Mouse (Mus musculus) heart, adult 2 months (tissue): ENCODE results near the gene AY761184. TPM values are rescaled to one million over a fixed set of nuclear protein-coding genes. Genes with fewer than 3 reads are reported as not detected.
"Not testable (repeated sequence)": the region's sequence is repeated elsewhere in the genome, so short reads cannot be mapped to it uniquely, and the experiment has no call there.

Experiments
- DNase-seq, 2 experiments: peaks; one replicate each; pipeline ENCODE4 v3.0.0; 2021
- H3K27ac ChIP-seq: fragments of 200-600 bp; 2 replicates; pipeline ENCODE4 v1.8.1; 2022
- H3K27me3 ChIP-seq: fragments of 200-500 bp; 2 replicates; pipeline ENCODE4 v1.6.1; 2012; ENCODE audit warnings: mild to moderate bottlenecking, low read length, inconsistent platforms, mixed read lengths; ENCODE audit not compliant: control insufficient read depth, insufficient read depth
- H3K36me3 ChIP-seq: fragments of 200-500 bp; 2 replicates; pipeline ENCODE4 v1.6.1; 2012; ENCODE audit warnings: low read length, inconsistent platforms; ENCODE audit not compliant: control insufficient read depth, insufficient read depth
- H3K4me1 ChIP-seq: fragments of 200-500 bp; 2 replicates; pipeline ENCODE4 v1.6.1; 2011; ENCODE audit warnings: low read length; ENCODE audit not compliant: control insufficient read depth, insufficient read depth
- H3K4me3 ChIP-seq: fragments of 200-600 bp; 2 replicates; pipeline ENCODE4 v1.8.1; 2022
- H3K79me2 ChIP-seq: fragments of 200-500 bp; replicated peaks from 2 replicates; pipeline ENCODE4 v1.6.1; 2012; ENCODE audit warnings: mild to moderate bottlenecking, inconsistent platforms, low read length, moderate library complexity, mixed read lengths; ENCODE audit not compliant: control insufficient read depth, insufficient read depth
- H3K9ac ChIP-seq: fragments of 200-500 bp; 2 replicates; pipeline ENCODE4 v1.6.1; 2012; ENCODE audit warnings: low read depth, mild to moderate bottlenecking, control low read depth, inconsistent platforms, low read length, mixed read lengths
- WGBS: fragments of 180-500 bp; shearing (Covaris S2); methylation state at CpG from one replicate; pipeline ENCODE4 v1.1.7; 2018; 5-methylcytosine and 5-hydroxymethylcytosine counted together
- intact Hi-C: fragments of 180-260 bp; cut with DNase I; formaldehyde crosslinking; loops from one replicate; pipeline ENCODE4 v1.15.1; 2025
- long read RNA-seq: library from polyadenylated mRNA; stranded (forward); transcript quantifications from one replicate; pipeline ENCODE4 v2.0.0, GENCODE M21; 2021
- polyA plus RNA-seq: library from polyadenylated mRNA; depleted of rRNA; stranded (reverse); fragments of >200 nt; gene quantifications from 2 replicates; pipeline ENCODE4 v1.2.3, GENCODE M21; 2012; rRNA removed
- total RNA-seq, 2 experiments: library from RNA; stranded (reverse); gene quantifications; 2 replicates each; pipeline ENCODE4 v1.2.3; 2021

Gene AY761184
- total RNA-seq (not detected), polyA plus RNA-seq (not detected in 2 replicates)
- long read RNA-seq = 0 reads

DNA sequence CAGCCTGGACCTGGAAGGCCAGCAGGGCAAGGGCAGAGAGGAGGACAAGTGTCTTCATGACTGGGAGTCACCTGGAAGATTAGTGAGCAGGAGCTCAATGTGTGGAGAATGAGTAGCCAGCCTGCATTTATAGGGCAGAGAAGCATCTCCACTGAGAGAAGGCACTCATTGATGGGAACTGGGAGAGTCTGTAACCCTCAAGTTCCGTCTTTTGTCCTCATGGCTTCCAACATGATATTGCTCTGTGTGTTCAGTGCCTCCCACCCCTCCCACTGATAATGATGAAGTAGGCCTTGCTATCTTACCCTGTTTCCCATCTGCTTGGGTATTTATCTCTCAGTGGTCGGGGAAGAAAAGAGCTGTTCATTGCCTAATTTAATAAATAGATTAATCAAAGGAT, at the start of gene AY761184:
AY761184 (minus strand) TSS at position 101 of the 400 bp plus-strand sequence.
- 60% methylated on average over 2 of the region's 2 CpGs for WGBS
- H3K36me3 ChIP-seq, H3K9ac ChIP-seq, H3K4me3 ChIP-seq, H3K27me3 ChIP-seq, H3K27ac ChIP-seq, H3K79me2 ChIP-seq, intact Hi-C loops, DNase-seq, H3K4me1 ChIP-seq: not testable (repeated sequence)

DNA sequence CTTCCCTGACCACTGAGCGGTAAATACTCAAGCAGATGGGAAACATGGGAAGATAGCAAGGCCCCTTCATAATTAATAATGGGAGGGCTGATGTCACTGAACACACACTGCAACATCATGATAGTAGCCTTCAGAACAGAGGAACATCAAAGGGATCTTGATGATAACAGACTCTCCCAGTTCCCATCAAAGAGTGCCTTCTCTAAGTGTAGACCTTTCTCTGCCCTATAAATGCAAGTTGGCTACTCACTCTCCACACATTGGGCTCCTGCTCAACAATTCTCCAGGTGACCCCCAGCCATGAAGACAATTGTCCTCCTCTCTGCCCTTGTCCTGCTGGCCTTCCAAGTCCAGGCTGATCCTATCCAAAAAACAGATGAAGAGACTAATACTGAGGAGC, 37.9 kb downstream of the AY761184 start, which contains the start of gene Defa34:
Defa34 (plus strand) TSS at position 301 of the 400 bp plus-strand sequence.
- H3K9ac ChIP-seq, H3K4me1 ChIP-seq, H3K27ac ChIP-seq, H3K27me3 ChIP-seq, intact Hi-C loops, H3K79me2 ChIP-seq, H3K36me3 ChIP-seq, DNase-seq, H3K4me3 ChIP-seq: not testable (repeated sequence)
- 75% methylated on average over 1 of the region's 1 CpGs for WGBS

DNA sequence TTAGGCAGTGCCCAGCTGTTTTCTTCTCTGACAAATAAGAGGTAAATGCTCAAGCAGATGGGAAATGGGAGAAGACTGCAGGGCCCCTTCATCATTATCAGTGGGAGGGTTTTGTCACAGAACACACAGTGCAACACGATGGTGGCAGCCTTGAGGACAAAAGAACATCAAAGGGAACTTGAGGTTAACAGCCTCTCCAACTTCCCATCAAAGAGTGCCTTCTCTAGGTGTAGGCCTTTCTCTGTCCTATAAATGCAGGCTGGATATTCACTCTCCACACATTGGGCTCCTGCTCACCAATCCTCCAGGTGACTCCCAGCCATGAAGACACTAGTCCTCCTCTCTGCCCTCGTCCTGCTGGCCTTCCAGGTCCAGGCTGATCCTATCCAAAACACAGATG, 48.0 kb downstream of the AY761184 start, which contains the start of gene Defa17:
Defa17 (plus strand) TSS at position 301 of the 400 bp plus-strand sequence.
- H3K9ac ChIP-seq, intact Hi-C loops, H3K4me3 ChIP-seq, DNase-seq, H3K4me1 ChIP-seq, H3K36me3 ChIP-seq, H3K79me2 ChIP-seq, H3K27ac ChIP-seq, H3K27me3 ChIP-seq: not testable (repeated sequence)
- WGBS = 100% methylated on average over 1 of the region's 2 CpGs

Other genes with a start within 250 kb of the AY761184 start
- not detected for gene Gm7849, start 247.1 kb downstream of the AY761184 start, total RNA-seq
- gene Gm7849, start 247.1 kb downstream of the AY761184 start, polyA plus RNA-seq = not detected in 2 replicates
- gene Defa20, start 194.4 kb downstream of the AY761184 start, total RNA-seq = not detected
- gene Defa20, start 194.4 kb downstream of the AY761184 start, polyA plus RNA-seq = not detected in 2 replicates
- gene Defa32, start 174.6 kb downstream of the AY761184 start, total RNA-seq = not detected
- not detected in 2 replicates for gene Defa32, start 174.6 kb downstream of the AY761184 start, polyA plus RNA-seq
- not detected for gene Defa37, start 138.3 kb downstream of the AY761184 start, total RNA-seq
- not detected in 2 replicates for gene Defa37, start 138.3 kb downstream of the AY761184 start, polyA plus RNA-seq
- gene Defa28, start 120.6 kb downstream of the AY761184 start, total RNA-seq = not detected
- not detected in 2 replicates for gene Defa28, start 120.6 kb downstream of the AY761184 start, polyA plus RNA-seq
- not detected for gene Gm7861, start 109.1 kb downstream of the AY761184 start, total RNA-seq
- gene Gm7861, start 109.1 kb downstream of the AY761184 start, polyA plus RNA-seq = 0.57 TPM in 1 of 2 replicates, not detected in the other
- not detected for gene Defa26, start 85.5 kb downstream of the AY761184 start, total RNA-seq
- not detected in 2 replicates for gene Defa26, start 85.5 kb downstream of the AY761184 start, polyA plus RNA-seq
- not detected for gene Defa17, start 47.9 kb downstream of the AY761184 start, total RNA-seq
- not detected in 2 replicates for gene Defa17, start 47.9 kb downstream of the AY761184 start, polyA plus RNA-seq
- not detected for gene Defa34, start 37.8 kb downstream of the AY761184 start, total RNA-seq
- gene Defa34, start 37.8 kb downstream of the AY761184 start, polyA plus RNA-seq = not detected in 2 replicates
- not detected for gene Defa24, start 30.8 kb upstream of the AY761184 start, total RNA-seq
- not detected in 2 replicates for gene Defa24, start 30.8 kb upstream of the AY761184 start, polyA plus RNA-seq
- not detected for gene Defb50, start 119.9 kb upstream of the AY761184 start, total RNA-seq
- not detected in 2 replicates for gene Defb50, start 119.9 kb upstream of the AY761184 start, polyA plus RNA-seq
- gene Defb2, start 136.3 kb upstream of the AY761184 start, total RNA-seq = not detected
- not detected in 2 replicates for gene Defb2, start 136.3 kb upstream of the AY761184 start, polyA plus RNA-seq
- not detected for gene Defb10, start 155.3 kb upstream of the AY761184 start, total RNA-seq
- not detected in 2 replicates for gene Defb10, start 155.3 kb upstream of the AY761184 start, polyA plus RNA-seq
- not detected for gene Defb9, start 181.8 kb upstream of the AY761184 start, total RNA-seq
- gene Defb9, start 181.8 kb upstream of the AY761184 start, polyA plus RNA-seq = not detected in 2 replicates
- not detected for gene Defb11, start 202.8 kb upstream of the AY761184 start, total RNA-seq
- gene Defb11, start 202.8 kb upstream of the AY761184 start, polyA plus RNA-seq = not detected in 2 replicates
- gene Defb15, start 229.1 kb upstream of the AY761184 start, total RNA-seq = not detected
- gene Defb15, start 229.1 kb upstream of the AY761184 start, polyA plus RNA-seq = not detected in 2 replicates
- gene Defb35, start 234.7 kb upstream of the AY761184 start, total RNA-seq = not detected
- gene Defb35, start 234.7 kb upstream of the AY761184 start, polyA plus RNA-seq = not detected in 2 replicates
- not detected for gene Defb13, start 243.1 kb upstream of the AY761184 start, total RNA-seq
- gene Defb13, start 243.1 kb upstream of the AY761184 start, polyA plus RNA-seq = not detected in 2 replicates